Mouse (Mus musculus): Measurements from ENCODE around the gene Olfr749. TPM values are rescaled to one million over a fixed set of nuclear protein-coding genes. Genes with fewer than 3 reads are reported as not detected.

Olfr749 gene
- total and polyA plus RNA-seq, 3 experiments = not detected

- no peak for DNase-seq (ENCODE audit: extremely low read depth)
- TF ChIP-seq UBTF (IDR thresholded peaks at IDR 0.05; ENCODE audit: low read depth, low read length) = no peak
- TF ChIP-seq MEF2A (IDR thresholded peaks at IDR 0.05; ENCODE audit: borderline replicate concordance, low read depth, low read length) = no peak
- no peak for TF ChIP-seq RAD21 (IDR thresholded peaks at IDR 0.05; ENCODE audit: low read depth, low read length)
- no peak for TF ChIP-seq POLR2A (IDR thresholded peaks at IDR 0.05; ENCODE audit: low read depth, low read length)
- TF ChIP-seq BHLHE40 (IDR thresholded peaks at IDR 0.05; ENCODE audit: low read depth, low read length) = no peak
- TF ChIP-seq TCF12 (IDR thresholded peaks at IDR 0.05; ENCODE audit: low read depth, low read length) = no peak
- TF ChIP-seq IRF4 (IDR thresholded peaks at IDR 0.05; ENCODE audit: low read depth, low read length) = no peak
- no peak for TF ChIP-seq POLR2AphosphoS2 (IDR thresholded peaks at IDR 0.05; ENCODE audit: low read depth, low read length)
- no peak for TF ChIP-seq TBP (conservative IDR thresholded peaks at IDR 0.05; ENCODE audit: low read depth, low read length)
- TF ChIP-seq E2F4 (IDR thresholded peaks at IDR 0.05; ENCODE audit: insufficient replicate concordance, low read depth, low read length) = no peak
- Histone ChIP-seq H3K4me2 (ENCODE audit: insufficient read depth, low read depth, poor library complexity, severe bottlenecking) (no peak overlapping the region), H3K9me3 (replicated peaks; ENCODE audit: low read length) (no peaks in the 10 kb centered on the region), H3K27me3 (replicated peaks) (no peaks in the 10 kb centered on the region), H3K4me3 (replicated peaks in 1 of 3; ENCODE audit: low read depth in 2 of 3, low read length in 2 of 3, poor library complexity in 1 of 3) (no peak overlapping the region), H3K4me1 (ENCODE audit: control insufficient read depth in 1 of 2, insufficient read depth in 2 of 2) (no peaks in the 10 kb centered on the region), H3K36me3 (replicated peaks in 1 of 2; ENCODE audit: control insufficient read depth in 1 of 2, insufficient read depth in 1 of 2, low read length in 1 of 2) (peaks cover 40 to 62% of the 10 kb centered on the region in 2 experiments), H3K79me2 (replicated peaks; ENCODE audit: control insufficient read depth, extremely low read depth, insufficient read depth, poor library complexity, severe bottlenecking) (no peaks in the 10 kb centered on the region), H3K9ac (ENCODE audit: insufficient read depth, low read depth) (no peak overlapping the region), H3K27ac (ENCODE audit: insufficient read depth, low read depth) (no peak overlapping the region)
- dilution Hi-C loops (cut with MboI; ENCODE audit: extremely low pct_ligation_motif_present, extremely low pct_unique_long_range_greater_than_20kb, low sequenced_read_pairs) = no loop called here
- in situ Hi-C loops (cut with MboI; ENCODE audit: low pct_ligation_motif_present, low pct_unique_long_range_greater_than_20kb, low sequenced_read_pairs) = loop anchor here (25.0 kb wide), 1 partner anchor 403 kb away; the partner anchor contains the start of gene Tlr11
Observed at GRCm38 (mm10) chr14:50765736-50766135, 20.8 kb upstream of the Olfr749 start.

GRCm38 (mm10) chr14:50758416-50759085 is 13.7 kb upstream of the Olfr749 start:
- Histone ChIP-seq H3K27me3 (replicated peaks) (no peaks in the 10 kb centered on the region), H3K9ac (ENCODE audit: insufficient read depth, low read depth) (no peak overlapping the region), H3K4me3 (replicated peaks in 1 of 3; ENCODE audit: low read depth in 2 of 3, low read length in 2 of 3, poor library complexity in 1 of 3) (no peak overlapping the region), H3K36me3 (replicated peaks in 1 of 2; ENCODE audit: control insufficient read depth in 1 of 2, insufficient read depth in 1 of 2, low read length in 1 of 2) (peaks cover 0 to 5% of the 10 kb centered on the region in 2 experiments), H3K27ac (ENCODE audit: insufficient read depth, low read depth) (no peak overlapping the region), H3K4me1 (ENCODE audit: control insufficient read depth in 1 of 2, insufficient read depth in 2 of 2) (no peaks in the 10 kb centered on the region), H3K79me2 (replicated peaks; ENCODE audit: control insufficient read depth, extremely low read depth, insufficient read depth, poor library complexity, severe bottlenecking) (no peaks in the 10 kb centered on the region), H3K9me3 (replicated peaks; ENCODE audit: low read length) (no peaks in the 10 kb centered on the region), H3K4me2 (ENCODE audit: insufficient read depth, low read depth, poor library complexity, severe bottlenecking) (no peak overlapping the region)
- TF ChIP-seq CHD1 (IDR thresholded peaks at IDR 0.05; ENCODE audit: low read depth, low read length) = no peak
- TF ChIP-seq SIN3A (IDR thresholded peaks at IDR 0.05; ENCODE audit: low read length) = no peak
- TF ChIP-seq EP300 (IDR thresholded peaks at IDR 0.05; ENCODE audit: low read length) = no peak
- TF ChIP-seq NRF1 (IDR thresholded peaks at IDR 0.05; ENCODE audit: low read depth, low read length) = no peak
- TF ChIP-seq E2F4 (IDR thresholded peaks at IDR 0.05; ENCODE audit: insufficient replicate concordance, low read depth, low read length) = no peak
- TF ChIP-seq KAT2A (IDR thresholded peaks at IDR 0.05; ENCODE audit: insufficient replicate concordance, low read length) = no peak
- TF ChIP-seq UBTF (IDR thresholded peaks at IDR 0.05; ENCODE audit: low read depth, low read length) = no peak
- no peak for TF ChIP-seq MYC (IDR thresholded peaks at IDR 0.05; ENCODE audit: low read depth, low read length)
- no peak for TF ChIP-seq ZC3H11A (IDR thresholded peaks at IDR 0.05; ENCODE audit: low read depth, low read length)
- TF ChIP-seq GABPA (IDR thresholded peaks at IDR 0.05; ENCODE audit: insufficient replicate concordance, low read depth, low read length) = no peak
- TF ChIP-seq TBP (conservative IDR thresholded peaks at IDR 0.05; ENCODE audit: low read depth, low read length) = no peak
- TF ChIP-seq MEF2A (IDR thresholded peaks at IDR 0.05; ENCODE audit: borderline replicate concordance, low read depth, low read length) = no peak
- TF ChIP-seq RAD21 (IDR thresholded peaks at IDR 0.05; ENCODE audit: low read depth, low read length) = no peak
- TF ChIP-seq BHLHE40 (IDR thresholded peaks at IDR 0.05; ENCODE audit: low read depth, low read length) = no peak
- no peak for TF ChIP-seq NELFE (IDR thresholded peaks at IDR 0.05; ENCODE audit: low read depth, low read length)
- no peak for TF ChIP-seq ZMIZ1 (IDR thresholded peaks at IDR 0.05; ENCODE audit: low read depth, low read length)
- TF ChIP-seq IRF4 (IDR thresholded peaks at IDR 0.05; ENCODE audit: low read depth, low read length) = no peak
- TF ChIP-seq ZNF384 (IDR thresholded peaks at IDR 0.05; ENCODE audit: low read depth, low read length) = no peak
- in situ Hi-C loops (cut with MboI; ENCODE audit: low pct_ligation_motif_present, low pct_unique_long_range_greater_than_20kb, low sequenced_read_pairs) = loop anchor here (25.0 kb wide), 1 partner anchor 396 kb away; the partner anchor contains the start of gene Tlr11
- dilution Hi-C loops (cut with MboI; ENCODE audit: extremely low pct_ligation_motif_present, extremely low pct_unique_long_range_greater_than_20kb, low sequenced_read_pairs) = no loop called here
- no peak for DNase-seq (ENCODE audit: extremely low read depth)
